Mouse (Mus musculus): ENCODE results near the gene Mpnd.

GRCm38 (mm10) chr17:56032831-56033230 is 27.3 kb downstream of the Mpnd start:
- TF ChIP-seq CTCF (IDR thresholded peaks at IDR 0.05; ENCODE audit: control insufficient read depth, insufficient read depth, insufficient read length) (no peak), MAX (IDR thresholded peaks at IDR 0.05) (no peak), MYOD1 (IDR thresholded peaks at IDR 0.05; ENCODE audit: control insufficient read depth, insufficient read length, low read depth) (no peak), USF1 (IDR thresholded peaks at IDR 0.05; ENCODE audit: low read depth) (no peak)

Measured in C2C12 (cell line).